Mouse (Mus musculus) kidney, postnatal 4 days (tissue): ENCODE measurements around the gene Fads3.

ENCODE experiments used
- DNase-seq, 2 experiments: peaks; one replicate each; pipeline ENCODE4 v3.0.0; 2021; ENCODE audit warnings: mixed read lengths in 2 of 2

Gene Fads3

GRCm38 (mm10) chr19:10071892-10072291 lies 30.5 kb downstream of the Fads3 start:
- no peak for DNase-seq

DNA sequence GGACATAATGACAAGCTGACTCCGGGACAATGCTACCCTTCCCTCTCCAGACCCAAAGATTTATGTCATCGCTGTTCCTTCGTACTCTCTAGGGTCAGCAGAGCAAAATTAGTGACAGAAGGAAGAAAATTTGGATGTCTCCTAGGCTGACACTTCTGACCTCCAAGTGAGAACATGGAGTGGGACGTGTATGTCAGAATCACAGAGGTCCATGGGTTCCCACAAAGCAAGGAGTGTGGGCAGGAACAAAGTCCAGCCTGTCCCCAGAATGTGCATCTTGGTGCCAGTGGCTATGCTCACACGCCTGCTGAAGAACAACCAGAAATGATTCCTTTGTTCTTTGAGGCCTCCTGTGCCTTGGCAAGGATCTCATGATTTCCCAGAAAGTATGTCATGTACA lies 31.8 kb downstream of the Fads3 start:
- no peak for DNase-seq

- DNase-seq = no peak
These were observed 37.0 kb downstream of the Fads3 start for GRCm38 (mm10) chr19:10078392-10078791.

DNA sequence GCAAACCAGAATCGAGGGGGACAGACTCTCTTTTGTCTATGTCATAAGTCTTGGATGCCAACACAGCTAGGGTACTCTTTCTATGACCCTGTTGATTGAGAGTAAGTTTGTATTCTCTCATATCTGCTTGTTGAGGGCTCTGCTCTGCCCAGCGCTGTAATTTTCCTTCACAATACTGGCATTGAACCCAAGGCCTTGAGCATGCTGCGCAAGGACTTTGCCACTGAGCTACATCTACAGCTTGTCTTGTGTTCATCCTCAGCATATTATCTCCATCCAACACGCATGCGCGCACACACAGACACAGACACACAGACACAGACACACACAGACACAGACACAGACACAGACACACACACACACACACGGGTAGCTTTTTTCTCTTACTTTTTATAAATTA lies 39.0 kb downstream of the Fads3 start:
- DNase-seq = no peak

DNA sequence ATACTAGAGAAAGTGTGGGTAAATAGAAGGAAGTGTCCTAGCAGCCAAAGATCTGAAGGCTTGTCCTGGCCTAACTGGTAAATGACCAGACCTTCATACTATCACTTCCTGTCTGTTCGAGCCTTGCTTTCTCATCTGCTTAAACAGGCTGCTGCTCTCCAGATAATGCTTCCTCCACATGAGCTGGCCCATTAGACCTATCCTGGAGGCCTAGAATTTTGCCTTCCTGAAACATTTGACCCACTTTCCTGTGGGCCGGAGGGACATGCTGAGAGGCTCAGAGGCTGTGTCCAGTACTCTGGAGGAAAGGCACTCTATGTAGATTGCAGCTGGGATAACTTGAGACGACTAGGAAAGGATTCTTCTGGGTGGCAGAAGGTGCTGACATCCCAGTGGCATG lies 40.7 kb downstream of the Fads3 start:
- DNase-seq = no peak

- peak in 1 of 2 experiments; percentile 38 for DNase-seq
These were observed 44.1 kb downstream of the Fads3 start for GRCm38 (mm10) chr19:10085454-10085853.

DNA sequence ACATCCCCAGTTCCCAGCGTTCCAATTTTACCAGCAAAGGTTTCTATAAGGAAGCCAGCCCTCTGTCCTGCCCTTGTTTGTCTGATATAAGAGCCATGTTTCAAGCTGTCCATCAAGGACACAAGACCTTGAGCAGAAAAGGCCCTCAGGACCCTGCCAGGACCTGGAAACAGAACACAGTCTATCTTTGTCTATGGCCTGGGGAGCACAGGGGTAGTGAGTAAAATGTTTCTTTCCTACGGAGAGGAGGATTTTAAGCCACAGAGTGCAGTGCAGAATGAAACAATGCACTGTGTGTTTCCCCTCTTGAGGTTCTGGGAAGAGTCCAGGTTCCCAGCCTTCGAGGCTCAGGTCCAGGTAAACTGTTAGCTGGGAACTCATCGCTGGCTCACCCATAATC lies 45.6 kb downstream of the Fads3 start:
- no peak for DNase-seq

- no peak for DNase-seq
These were observed 52.5 kb downstream of the Fads3 start for GRCm38 (mm10) chr19:10093829-10094228.

DNA sequence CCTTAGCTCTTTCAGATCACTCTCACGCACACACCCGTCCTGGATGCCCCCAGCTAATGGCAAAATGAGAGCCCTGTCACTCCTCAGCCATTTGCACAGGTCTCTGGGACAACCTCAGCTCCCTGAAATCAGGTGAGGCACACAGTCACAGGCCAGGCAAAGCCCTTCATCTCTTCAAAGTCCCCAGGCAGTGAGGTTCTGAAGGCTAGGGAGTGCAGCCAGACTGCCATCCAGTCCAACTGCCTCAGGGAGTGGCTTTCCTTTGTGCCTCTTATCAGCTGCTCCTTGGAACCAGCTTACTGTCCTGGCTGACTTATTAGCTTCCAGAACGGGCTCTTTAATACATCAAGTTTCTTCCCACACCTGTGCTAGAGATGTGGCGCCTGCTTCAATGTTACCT lies 53.3 kb downstream of the Fads3 start:
- no peak for DNase-seq

- DNase-seq = no peak
These were observed 55.1 kb downstream of the Fads3 start for GRCm38 (mm10) chr19:10096371-10096876.

GRCm38 (mm10) chr19:10097826-10098225 lies 56.5 kb downstream of the Fads3 start:
- no peak for DNase-seq

GRCm38 (mm10) chr19:10100631-10101071 lies 59.3 kb downstream of the Fads3 start:
- peak; percentile 87 to 92 for DNase-seq

- DNase-seq = peak; percentile 93 to 96
These were observed 60.1 kb downstream of the Fads3 start, which contains the start of gene Fads2 for GRCm38 (mm10) chr19:10101341-10102053. Gene Fads2, minus strand, starts transcription at chr19:10101746.

DNA sequence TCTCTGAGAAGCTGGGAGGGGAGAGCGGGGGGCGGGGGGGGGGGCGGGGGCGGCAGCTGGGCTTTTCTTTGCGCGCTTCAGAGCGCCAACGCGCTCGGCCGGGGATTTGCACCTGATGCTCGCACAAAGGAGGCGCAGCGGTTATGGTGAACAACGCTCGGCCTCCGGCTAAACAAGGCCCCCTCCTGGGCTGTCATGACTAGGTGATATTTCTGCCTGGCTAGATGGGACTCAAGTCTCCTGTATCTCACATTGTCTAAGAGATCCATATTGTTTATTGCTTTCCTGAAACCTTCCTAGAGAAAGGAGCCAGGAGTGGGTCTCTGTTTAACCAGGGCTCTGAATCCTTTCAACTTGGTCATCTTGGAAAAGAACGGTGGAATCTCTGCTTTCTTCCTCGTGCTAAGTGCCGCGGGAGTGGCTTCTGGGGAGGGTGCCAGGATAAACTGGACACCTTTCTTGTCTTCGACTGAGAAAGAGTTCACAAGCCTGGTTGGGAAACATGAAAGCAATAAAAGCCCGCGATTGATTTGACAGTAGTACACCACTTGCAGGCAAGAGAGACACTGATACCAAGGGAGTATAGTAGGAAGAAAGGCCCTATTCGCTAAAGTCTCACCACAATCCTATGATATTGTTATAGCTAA lies 60.8 kb downstream of the Fads3 start:
- DNase-seq = peak in 1 of 2 experiments; percentile 13

DNA sequence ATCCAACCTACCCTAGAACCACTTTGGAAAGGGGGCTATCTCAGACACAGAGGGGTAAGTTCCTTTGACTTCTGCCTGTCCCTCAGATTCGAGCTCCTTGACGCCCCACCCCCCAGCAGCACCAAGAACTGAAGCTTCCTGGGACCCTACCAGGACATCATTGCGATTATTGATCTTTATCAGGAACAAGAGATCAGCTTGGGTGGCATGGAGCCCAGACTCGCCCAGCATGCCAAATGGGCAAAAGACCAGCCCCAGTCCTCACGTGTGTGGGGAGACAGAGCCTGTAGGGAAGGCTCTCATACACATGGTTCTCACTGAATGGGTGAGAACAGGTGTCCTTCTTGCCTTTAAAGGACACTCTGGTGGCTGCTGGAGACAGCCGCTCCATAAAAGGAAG lies 62.9 kb downstream of the Fads3 start:
- no peak for DNase-seq

GRCm38 (mm10) chr19:10105034-10105493 lies 63.7 kb downstream of the Fads3 start:
- DNase-seq = no peak

- no peak for DNase-seq
These were observed 65.3 kb downstream of the Fads3 start for GRCm38 (mm10) chr19:10106634-10107033.

GRCm38 (mm10) chr19:10107051-10107611 lies 65.8 kb downstream of the Fads3 start:
- DNase-seq = no peak

- DNase-seq = no peak
These were observed 66.8 kb downstream of the Fads3 start for GRCm38 (mm10) chr19:10108129-10108528.

- no peak for DNase-seq
These were observed 67.3 kb downstream of the Fads3 start for GRCm38 (mm10) chr19:10108666-10109065.
